Mouse (Mus musculus): ENCODE results near the gene Tmem200a. TPM values are rescaled to one million over a fixed set of nuclear protein-coding genes. Genes with fewer than 3 reads are reported as not detected.

Tmem200a gene
- not detected in 2 replicates for polyA plus RNA-seq (2012)

DNA sequence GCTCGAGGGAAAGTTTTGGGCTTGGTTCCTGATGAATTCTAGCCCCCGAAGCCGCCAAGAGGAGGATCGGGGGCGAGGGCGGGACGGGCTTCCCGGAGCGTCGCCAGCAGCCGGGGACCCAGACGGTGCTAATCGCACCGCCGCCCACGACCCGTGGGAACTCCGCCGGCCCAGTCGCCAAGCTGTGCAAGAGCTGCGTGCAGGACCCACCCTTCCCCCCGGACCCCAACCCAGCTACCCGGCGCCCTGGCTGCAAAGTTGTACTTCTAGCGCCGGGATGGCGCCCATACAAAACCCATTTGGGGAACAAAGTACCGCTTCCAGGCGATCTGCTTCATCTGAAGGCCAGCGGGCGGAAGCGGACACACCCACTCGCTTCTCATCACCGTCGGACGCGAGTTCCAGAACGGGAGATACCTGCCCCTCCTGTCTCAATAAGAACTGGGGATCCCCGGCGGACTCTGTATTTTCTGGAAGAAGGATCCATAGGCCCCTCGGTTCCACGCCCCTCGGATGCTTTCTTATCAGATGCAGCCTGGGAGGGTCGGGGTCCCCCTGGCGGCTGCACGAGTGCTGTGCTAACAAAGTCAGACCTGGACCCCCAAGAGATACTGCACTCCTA lies at the start of gene Tmem200a:
Gene Tmem200a (minus strand): TSS at position 532 of the 622 bp plus-strand sequence.
- TF ChIP-seq GATA1 (IDR thresholded peaks at IDR 0.05; ENCODE audit: low read length), result no peak

- TF ChIP-seq GATA1 (IDR thresholded peaks at IDR 0.05; ENCODE audit: low read length), result no peak
Observed at GRCm38 (mm10) chr10:26119822-26120183, 41.0 kb upstream of the Tmem200a start.

DNA sequence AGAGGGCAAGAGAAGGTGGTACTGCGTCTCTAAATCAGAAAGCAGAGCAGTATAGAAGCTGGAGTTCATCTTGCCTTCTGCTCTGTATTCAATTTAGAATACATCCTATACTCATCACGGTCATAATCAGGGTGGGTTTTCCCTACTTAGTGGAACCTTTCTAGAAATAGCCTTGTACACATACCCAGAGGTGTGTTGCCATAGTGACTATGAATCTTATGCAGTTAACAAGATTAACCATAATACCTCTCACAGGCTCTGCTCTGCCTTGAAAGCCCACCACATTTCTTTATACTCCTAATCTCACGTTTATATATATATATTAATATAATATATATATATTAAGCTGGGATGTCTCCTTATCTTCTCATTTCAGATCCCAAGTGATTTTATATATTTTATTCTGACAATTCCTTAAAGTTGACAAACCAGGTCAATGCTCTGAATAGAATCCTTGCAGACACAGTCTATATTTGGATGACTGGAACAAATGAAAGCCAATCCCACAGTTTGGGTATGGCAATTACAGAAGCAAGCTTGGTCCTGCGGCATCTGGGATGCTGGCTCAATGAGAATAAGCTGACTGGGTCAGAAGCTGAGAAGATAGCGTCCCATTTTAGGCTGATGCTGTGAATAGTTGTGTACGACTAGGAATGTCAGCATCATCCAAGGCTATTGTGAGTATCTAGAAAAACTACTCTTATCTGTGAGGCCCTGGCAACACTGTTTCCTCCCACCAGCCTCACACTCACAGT lies 40.4 kb upstream of the Tmem200a start:
- TF ChIP-seq GATA1 (IDR thresholded peaks at IDR 0.05; ENCODE audit: low read length), result no peak

GRCm38 (mm10) chr10:26114409-26114808 lies 35.6 kb upstream of the Tmem200a start:
- no peak for TF ChIP-seq GATA1 (IDR thresholded peaks at IDR 0.05; ENCODE audit: low read length)

DNA sequence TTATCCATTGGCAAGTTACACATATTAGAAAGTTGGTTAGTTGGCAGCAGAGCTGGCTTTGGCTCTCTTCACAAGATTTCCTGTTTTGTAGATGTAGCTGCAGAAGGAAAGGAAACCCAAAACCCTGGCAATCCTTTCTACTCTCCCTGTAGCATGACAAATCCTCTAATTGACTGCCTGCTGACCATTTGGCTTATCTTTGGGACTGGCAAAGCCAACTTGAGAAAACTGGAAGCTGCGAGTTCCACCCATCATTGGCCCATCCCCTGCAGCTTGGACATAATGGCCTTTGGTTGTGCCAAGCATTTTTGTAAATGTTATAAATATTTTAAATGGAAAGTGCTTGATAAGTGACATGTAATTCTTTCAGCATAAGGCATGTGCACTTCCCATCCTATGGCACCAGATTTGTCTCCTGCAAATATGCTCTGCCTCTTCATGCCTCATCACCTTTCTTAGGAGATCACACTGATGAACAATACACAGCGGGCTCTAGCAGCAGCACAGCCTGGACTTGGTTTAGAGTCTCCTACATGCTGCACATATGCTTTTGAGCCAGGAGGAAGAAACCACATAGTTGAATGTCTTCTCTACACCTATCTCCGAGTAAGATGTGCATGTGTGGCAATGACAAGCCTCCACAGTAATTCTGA lies 24.6 kb upstream of the Tmem200a start:
- TF ChIP-seq GATA1 (IDR thresholded peaks at IDR 0.05; ENCODE audit: low read length), result no peak

DNA sequence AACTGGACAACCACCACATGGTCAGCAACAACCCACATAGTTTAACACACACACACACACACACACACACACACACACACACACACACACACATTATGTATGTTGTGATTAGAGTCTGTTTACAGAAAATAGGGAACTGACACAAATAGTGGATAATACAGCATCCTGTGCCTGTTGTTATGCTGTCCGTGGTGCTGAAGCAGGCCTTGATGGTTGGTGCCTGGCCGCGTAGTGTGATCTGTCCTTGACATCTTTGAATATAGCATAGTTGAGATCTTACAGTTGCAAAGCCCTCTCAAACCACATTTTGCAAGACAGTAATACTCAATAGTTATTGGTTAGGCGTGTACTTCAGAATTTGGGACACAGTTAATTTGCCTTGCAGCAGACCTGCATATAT lies 3.2 kb upstream of the Tmem200a start:
- no peak for TF ChIP-seq GATA1 (IDR thresholded peaks at IDR 0.05; ENCODE audit: low read length)

GRCm38 (mm10) chr10:26079678-26080077 lies 826 bp upstream of the Tmem200a start:
- TF ChIP-seq GATA1 (IDR thresholded peaks at IDR 0.05; ENCODE audit: low read length), result no peak

DNA sequence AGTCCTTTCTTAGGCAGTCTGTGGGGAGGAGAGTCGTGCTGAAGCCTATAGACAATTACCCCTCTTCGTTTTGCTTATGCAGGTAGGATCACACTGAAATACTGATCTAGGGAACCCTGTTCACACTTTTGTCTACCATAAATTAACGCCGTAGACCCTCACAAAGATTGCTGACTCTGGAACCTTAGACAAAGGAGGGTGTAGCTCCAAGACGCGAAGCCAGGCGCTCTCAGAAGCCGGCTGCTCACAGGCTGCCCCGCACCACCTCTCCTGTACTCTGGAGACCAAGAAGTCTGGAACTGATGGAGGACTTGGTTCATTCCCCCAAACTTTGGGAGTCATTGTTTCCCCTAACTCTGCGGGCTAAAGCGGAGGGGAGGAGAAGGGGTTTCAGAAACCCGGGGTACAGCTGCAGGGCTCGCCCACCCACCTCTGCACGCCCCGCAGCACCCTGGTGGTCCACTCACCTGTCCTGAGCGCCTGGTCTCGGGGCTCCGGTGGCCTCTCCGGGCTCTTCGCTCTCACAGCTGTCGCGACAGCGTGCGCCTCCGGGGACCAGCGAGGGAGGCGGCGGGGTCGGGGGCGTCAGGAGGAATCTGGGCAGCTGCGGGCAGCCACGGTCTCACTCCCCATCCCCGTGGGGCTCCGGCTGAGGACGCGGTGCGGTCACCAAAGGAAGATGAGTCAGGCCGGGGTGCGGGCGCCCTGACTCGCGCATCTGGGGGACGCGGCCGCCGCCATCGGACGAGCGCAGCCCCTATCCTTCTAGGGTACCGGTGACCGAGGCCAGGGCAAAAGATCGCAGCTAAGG lies 976 bp downstream of the Tmem200a start, which contains the start of gene Gm9767:
Gene Gm9767 (plus strand): TSS at position 585 of the 811 bp plus-strand sequence.
- TF ChIP-seq GATA1 (IDR thresholded peaks at IDR 0.05; ENCODE audit: low read length), result no peak

DNA sequence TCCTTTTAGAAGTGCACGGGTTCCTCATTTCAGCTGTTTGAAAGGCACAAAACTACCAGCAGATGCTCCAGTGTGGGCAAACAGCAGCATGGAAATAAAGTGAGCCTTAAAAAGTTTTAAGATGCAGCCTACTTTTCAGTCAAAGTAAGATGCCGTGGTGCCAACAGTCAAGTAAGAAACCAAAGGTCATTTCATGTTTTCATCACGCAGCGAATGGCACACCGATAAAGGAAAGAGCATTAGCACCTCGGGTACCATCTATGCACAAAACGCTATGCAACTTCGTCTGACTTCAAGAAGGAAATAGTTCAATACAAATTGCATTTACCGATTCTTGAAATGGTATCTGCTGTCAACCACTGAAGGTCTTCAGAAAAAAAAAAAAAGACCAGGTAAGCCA lies 1.9 kb downstream of the Tmem200a start:
- TF ChIP-seq GATA1 (IDR thresholded peaks at IDR 0.05; ENCODE audit: low read length), result no peak

DNA sequence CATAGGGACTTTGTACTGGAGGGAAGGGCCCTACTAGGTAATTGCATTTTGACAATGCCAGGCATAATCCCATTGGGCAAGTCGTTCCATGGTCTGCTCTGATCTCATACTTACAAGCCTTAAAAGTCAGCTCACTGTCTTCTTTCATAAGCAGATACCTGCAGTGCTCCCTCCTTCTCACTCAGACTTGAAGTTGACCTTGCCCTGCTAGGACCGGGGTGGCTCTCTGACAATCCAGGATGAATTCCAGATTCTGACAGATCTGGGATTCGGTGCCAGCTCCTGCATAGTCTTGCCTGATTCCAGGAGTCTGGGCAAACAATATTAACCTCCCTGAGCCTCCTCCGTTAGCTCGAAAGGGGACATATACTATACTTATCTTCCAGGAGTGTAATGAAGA lies 6.9 kb downstream of the Tmem200a start:
- TF ChIP-seq GATA1 (IDR thresholded peaks at IDR 0.05; ENCODE audit: low read length), result no peak

- TF ChIP-seq GATA1 (IDR thresholded peaks at IDR 0.05; ENCODE audit: low read length), result no peak
Observed at GRCm38 (mm10) chr10:26063071-26063470, 15.8 kb downstream of the Tmem200a start.

- no peak for TF ChIP-seq GATA1 (IDR thresholded peaks at IDR 0.05; ENCODE audit: low read length)
Observed at GRCm38 (mm10) chr10:26059662-26060307, 19.1 kb downstream of the Tmem200a start.

GRCm38 (mm10) chr10:26051177-26051576 lies 27.7 kb downstream of the Tmem200a start:
- TF ChIP-seq GATA1 (IDR thresholded peaks at IDR 0.05; ENCODE audit: low read length), result no peak

- TF ChIP-seq GATA1 (IDR thresholded peaks at IDR 0.05; ENCODE audit: low read length), result no peak
Observed at GRCm38 (mm10) chr10:26034931-26035330, 43.9 kb downstream of the Tmem200a start.

DNA sequence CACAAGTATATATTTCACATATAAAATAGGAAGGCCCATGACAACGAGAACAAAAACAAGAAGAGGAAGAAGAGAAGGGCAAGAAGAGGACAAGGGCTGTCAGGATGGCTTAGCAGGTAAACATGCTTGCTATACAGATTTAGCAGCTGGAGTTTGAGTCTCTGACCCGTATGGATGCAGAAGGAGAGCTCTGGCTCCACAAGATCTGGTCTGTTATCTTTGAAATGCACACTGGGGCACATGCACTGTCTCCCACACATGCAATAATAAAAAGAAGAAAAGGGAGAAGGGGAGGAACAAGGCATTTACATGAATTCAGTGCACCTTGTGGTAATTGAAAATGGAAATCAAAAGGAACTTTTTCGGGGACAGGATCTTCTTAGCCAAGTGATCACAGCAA lies 60.1 kb downstream of the Tmem200a start:
- TF ChIP-seq GATA1 (IDR thresholded peaks at IDR 0.05; ENCODE audit: low read length), result no peak
